Mouse (Mus musculus): Measurements from ENCODE around the gene Trpc7. TPM values are rescaled to one million over a fixed set of nuclear protein-coding genes. Genes with fewer than 3 reads are reported as not detected.

Trpc7 gene
- 1 to 10 TPM; 1.9 to 2.8 TPM for total RNA-seq (2021)
- long read RNA-seq, experiment 1, partial matches to known transcripts, result 1 of 1 reads
- long read RNA-seq, experiment 1, other reads (novel, unspliced or antisense), result 0 of 1 reads
- long read RNA-seq, experiment 2, partial matches to known transcripts, result 0 of 3 reads
- long read RNA-seq, experiment 2, other reads (novel, unspliced or antisense), result 2 of 3 reads

- Histone ChIP-seq H3K4me3 (peak within 1 kb of the TSS; percentile 35), H3K27ac (no peak within 1 kb of the TSS)
- intact Hi-C loops (cut with DNase I), result no loop called here
- DNase-seq (ENCODE audit: extremely low spot score in 1 of 2, low spot score in 2 of 2), result no peak
- TF ChIP-seq CTCF (IDR thresholded peaks at IDR 0.05), result no peak
Observed at GRCm38 (mm10) chr13:56895893-56896292, at the start of gene Trpc7. Gene Trpc7 (minus strand): TSS chr13:56895993.

DNA sequence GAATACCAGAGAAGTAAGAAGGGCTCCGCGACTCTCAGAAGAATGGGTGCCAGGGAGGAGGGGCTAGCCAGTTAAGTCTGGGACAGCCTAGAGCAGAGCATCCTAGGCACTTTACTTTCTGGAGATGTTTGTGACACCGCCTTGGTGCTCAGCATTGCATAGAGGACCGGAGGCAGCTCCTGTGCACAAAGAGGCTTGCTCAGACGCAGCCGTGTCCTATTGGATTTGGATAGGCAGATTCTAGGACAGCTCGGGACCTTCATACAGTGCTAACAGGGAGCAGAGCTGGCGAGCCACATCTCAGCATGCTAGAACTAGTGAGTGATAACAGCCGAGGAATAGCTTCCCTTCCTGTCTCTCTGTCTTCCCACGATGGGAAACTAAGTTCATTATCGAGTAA lies 43.5 kb upstream of the Trpc7 start:
- H3K27ac ChIP-seq, result no peak overlapping the region
- TF ChIP-seq CTCF (IDR thresholded peaks at IDR 0.05), result no peak
- intact Hi-C loops (cut with DNase I), result no loop called here
- no peak for DNase-seq (ENCODE audit: extremely low spot score in 1 of 2, low spot score in 2 of 2)
- H3K4me3 ChIP-seq, result no peak overlapping the region

DNA sequence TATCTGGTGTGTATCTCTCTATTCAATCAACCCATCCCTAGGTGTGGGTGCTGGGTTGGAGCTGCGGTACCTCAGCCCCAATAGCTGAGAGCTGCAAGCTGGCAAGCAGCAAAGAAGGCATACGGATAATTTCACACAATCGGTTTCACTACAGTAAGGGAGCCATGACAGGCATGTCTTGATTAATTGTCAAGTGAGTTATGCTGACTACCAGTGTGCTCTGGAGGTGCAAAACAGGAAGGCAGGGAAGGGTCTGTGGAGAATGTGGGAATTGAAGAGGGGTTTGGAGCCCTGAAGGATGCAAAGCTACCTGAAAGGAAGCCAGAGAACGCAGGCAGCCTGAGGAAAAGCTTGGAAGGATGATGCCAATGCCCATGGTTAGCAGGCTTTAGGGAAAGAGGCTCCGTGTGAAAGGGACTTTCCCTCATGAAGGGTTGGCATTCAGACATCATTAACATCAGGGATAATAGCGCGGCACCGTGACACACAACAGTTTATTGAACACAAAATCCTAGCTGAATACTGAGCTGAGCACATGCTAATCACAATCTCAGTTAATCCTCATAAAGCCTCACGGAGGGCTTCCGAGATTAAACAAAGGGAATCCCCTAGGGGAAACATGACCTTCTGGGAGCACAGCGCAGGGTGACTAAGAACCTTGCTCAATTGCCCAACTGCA lies 38.2 kb upstream of the Trpc7 start:
- Histone ChIP-seq H3K4me3 (no peak overlapping the region), H3K27ac (no peak overlapping the region)
- TF ChIP-seq CTCF (IDR thresholded peaks at IDR 0.05), result no peak
- no peak for DNase-seq (ENCODE audit: extremely low spot score in 1 of 2, low spot score in 2 of 2)
- intact Hi-C loops (cut with DNase I), result no loop called here

DNA sequence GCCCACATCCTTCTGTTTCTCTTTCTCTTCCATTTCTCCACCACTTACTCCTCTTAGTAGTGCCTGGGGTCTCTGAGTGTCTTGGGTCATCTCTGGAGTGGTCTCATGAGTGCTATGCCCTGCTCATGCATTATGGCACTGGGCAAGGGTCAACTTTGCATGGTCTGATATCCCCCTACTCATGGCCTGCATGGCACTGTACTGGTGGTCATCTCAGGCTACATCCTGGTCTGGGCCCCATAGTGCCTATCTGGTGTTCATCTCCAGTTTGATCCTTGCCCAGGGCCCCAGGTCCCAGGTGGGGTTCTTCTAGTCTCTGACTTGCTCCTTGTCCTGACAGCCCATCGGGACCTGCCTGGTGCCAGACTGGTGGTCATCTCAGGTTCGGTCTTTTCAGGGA lies 34.6 kb upstream of the Trpc7 start:
- no peak overlapping the region for H3K4me3 ChIP-seq
- intact Hi-C loops (cut with DNase I), result no loop called here
- no peak for DNase-seq (ENCODE audit: extremely low spot score in 1 of 2, low spot score in 2 of 2)
- no peak overlapping the region for H3K27ac ChIP-seq
- TF ChIP-seq CTCF (IDR thresholded peaks at IDR 0.05), result no peak

DNA sequence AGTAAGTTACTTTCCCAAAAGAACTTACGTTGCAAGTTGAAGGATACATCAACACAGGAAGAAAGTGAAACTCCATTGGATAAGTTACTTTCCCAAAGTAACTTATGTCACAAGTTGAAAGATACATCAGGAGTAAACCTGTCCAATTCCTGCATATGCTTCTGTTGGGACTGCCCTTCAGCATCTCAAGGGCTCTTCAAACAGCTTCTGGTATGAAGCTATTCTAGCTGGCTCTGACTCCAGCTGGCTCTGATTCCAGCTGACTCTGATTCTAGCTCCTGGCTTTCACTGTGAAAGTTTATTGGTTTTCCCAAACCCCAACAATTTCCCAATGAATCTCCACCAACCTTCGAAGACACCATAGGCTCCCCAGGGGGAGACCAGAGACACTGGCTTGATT lies 27.2 kb upstream of the Trpc7 start:
- no peak overlapping the region for H3K4me3 ChIP-seq
- no peak for TF ChIP-seq CTCF (IDR thresholded peaks at IDR 0.05)
- intact Hi-C loops (cut with DNase I), result no loop called here
- H3K27ac ChIP-seq, result no peak overlapping the region
- DNase-seq (ENCODE audit: extremely low spot score in 1 of 2, low spot score in 2 of 2), result no peak

DNA sequence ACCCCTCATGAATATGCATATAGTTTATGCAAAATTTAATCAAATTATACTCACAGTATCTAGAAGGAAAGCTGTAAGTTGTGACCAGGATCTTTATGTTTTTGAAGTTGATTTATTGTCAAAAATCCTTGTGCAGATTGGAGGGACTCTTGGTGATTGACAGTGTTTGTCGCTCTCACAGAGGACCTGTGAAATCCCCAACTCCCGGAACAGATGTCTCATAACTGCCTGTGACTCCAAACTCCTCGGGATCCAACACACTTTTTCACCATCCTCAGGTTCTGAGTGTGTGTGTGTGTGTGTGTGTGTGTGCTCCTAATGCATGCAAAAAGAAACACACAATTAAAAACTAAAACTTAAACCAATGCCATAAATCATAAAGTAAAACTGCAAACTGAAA lies 25.5 kb upstream of the Trpc7 start:
- no peak for DNase-seq (ENCODE audit: extremely low spot score in 1 of 2, low spot score in 2 of 2)
- Histone ChIP-seq H3K27ac (no peak overlapping the region), H3K4me3 (no peak overlapping the region)
- intact Hi-C loops (cut with DNase I), result no loop called here
- TF ChIP-seq CTCF (IDR thresholded peaks at IDR 0.05), result no peak

- no peak for DNase-seq (ENCODE audit: extremely low spot score in 1 of 2, low spot score in 2 of 2)
- TF ChIP-seq CTCF (IDR thresholded peaks at IDR 0.05), result no peak
- Histone ChIP-seq H3K27ac (no peak overlapping the region), H3K4me3 (no peak overlapping the region)
- intact Hi-C loops (cut with DNase I), result no loop called here
Observed at GRCm38 (mm10) chr13:56914721-56915120, 18.9 kb upstream of the Trpc7 start.

DNA sequence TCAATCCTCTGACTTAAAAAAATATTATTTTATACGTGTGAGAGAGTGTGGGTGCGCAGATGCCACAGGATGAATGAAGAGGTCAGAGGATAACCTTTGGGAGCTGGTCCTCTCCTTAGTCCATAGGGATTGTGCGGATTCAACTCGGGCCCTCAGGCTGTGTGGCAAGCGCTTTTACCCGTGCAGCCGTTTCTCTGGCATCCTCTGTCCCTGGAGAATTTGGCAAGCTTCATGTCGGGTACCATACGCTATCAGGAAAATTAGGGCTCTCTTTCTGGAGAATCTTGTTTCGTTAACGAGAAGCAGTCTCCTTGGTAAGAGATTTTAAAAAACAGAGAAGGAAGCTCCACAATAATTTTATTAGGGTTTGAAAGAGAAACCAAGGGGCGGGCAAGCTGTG lies 15.3 kb upstream of the Trpc7 start:
- no peak for TF ChIP-seq CTCF (IDR thresholded peaks at IDR 0.05)
- no peak for DNase-seq (ENCODE audit: extremely low spot score in 1 of 2, low spot score in 2 of 2)
- Histone ChIP-seq H3K4me3 (no peak overlapping the region), H3K27ac (no peak overlapping the region)
- intact Hi-C loops (cut with DNase I), result no loop called here

DNA sequence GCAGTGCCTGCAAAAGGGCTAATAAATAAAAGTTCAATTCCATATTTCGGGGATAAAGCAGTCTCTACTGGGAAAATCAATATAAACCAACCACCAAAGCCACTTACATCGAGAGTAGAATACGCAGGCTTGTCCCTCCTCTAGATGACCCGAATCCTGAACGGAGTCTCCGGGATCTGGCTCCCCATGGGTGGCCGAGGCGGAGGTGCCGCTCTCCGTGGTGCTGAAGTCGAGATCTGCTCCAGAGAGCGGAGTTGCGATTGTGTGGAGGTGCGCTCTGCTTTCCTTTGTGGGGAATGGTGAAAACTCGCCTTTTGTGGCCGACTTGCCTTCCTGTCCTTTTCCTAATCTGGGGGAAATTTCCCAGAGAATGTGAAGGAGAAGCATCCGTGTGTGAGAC lies 407 bp downstream of the Trpc7 start:
- TF ChIP-seq CTCF (IDR thresholded peaks at IDR 0.05), result no peak
- Histone ChIP-seq H3K4me3 (peak overlapping the region; percentile 35), H3K27ac (no peak overlapping the region)
- peak in 1 of 2 experiments; percentile 29 for DNase-seq (ENCODE audit: extremely low spot score in 1 of 2, low spot score in 2 of 2)
- intact Hi-C loops (cut with DNase I), result no loop called here

GRCm38 (mm10) chr13:56894543-56894942 lies 1.2 kb downstream of the Trpc7 start:
- intact Hi-C loops (cut with DNase I), result loop anchor here (5.0 kb wide), 1 partner anchor 87 kb away; no protein-coding TSS in a partner anchor
- peak; percentile 45 for TF ChIP-seq CTCF (IDR thresholded peaks at IDR 0.05)
- Histone ChIP-seq H3K4me3 (no peak overlapping the region), H3K27ac (no peak overlapping the region)
- DNase-seq (ENCODE audit: extremely low spot score in 1 of 2, low spot score in 2 of 2), result no peak

DNA sequence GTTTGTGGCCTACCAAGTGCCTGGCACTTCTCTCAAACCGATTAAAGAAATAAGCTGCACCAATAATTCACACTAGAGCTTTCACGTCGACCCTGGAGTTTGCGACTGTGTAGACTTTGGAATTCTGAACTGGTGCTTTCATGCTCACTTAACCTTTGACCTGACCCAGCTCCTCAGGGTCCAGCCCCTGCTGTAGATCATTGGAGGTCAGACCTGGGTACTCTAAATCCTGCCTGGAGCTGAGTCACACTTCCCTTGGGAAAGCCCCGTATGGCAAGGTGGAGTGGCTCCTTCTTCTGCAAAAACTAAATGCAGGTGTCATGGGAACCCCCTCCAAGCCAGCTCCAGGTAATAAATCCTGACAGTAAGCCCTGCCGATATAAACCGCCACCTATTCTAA lies 5.9 kb downstream of the Trpc7 start:
- no peak for DNase-seq (ENCODE audit: extremely low spot score in 1 of 2, low spot score in 2 of 2)
- H3K4me3 ChIP-seq, result no peak overlapping the region
- intact Hi-C loops (cut with DNase I), result loop anchor here (5.0 kb wide), 1 partner anchor 83 kb away; no protein-coding TSS in a partner anchor
- H3K27ac ChIP-seq, result no peak overlapping the region
- no peak for TF ChIP-seq CTCF (IDR thresholded peaks at IDR 0.05)

DNA sequence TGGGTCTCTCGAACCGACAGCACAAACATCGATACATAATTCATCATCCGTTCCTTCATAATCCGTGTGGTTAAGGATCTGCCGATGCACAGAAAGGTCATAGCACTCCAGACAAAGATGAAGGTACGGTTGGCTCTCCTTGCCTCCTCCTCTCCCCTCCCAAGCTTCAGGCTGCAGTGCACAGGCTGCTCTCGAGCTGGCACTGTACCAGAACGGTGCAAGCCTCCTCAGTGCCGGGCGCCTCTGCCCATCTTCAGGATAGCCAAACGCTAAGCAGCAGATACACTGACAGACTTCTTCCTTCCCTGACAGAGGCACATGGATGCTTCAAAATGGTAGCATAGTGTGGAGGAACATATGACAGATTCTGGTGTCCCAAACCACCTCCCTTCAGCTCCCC lies 12.9 kb downstream of the Trpc7 start:
- H3K27ac ChIP-seq, result no peak overlapping the region
- no peak for DNase-seq (ENCODE audit: extremely low spot score in 1 of 2, low spot score in 2 of 2)
- no peak for TF ChIP-seq CTCF (IDR thresholded peaks at IDR 0.05)
- intact Hi-C loops (cut with DNase I), result no loop called here
- no peak overlapping the region for H3K4me3 ChIP-seq

GRCm38 (mm10) chr13:56864567-56864966 lies 31.2 kb downstream of the Trpc7 start:
- intact Hi-C loops (cut with DNase I), result no loop called here
- TF ChIP-seq CTCF (IDR thresholded peaks at IDR 0.05), result no peak
- DNase-seq (ENCODE audit: extremely low spot score in 1 of 2, low spot score in 2 of 2), result no peak
- H3K4me3 ChIP-seq, result no peak overlapping the region
- H3K27ac ChIP-seq, result no peak overlapping the region

All from left cerebral cortex, adult 2 months (tissue).